Mouse (Mus musculus) lung, adult 2 months (tissue): Measurements from ENCODE around the gene Tjp2. TPM values are rescaled to one million over a fixed set of nuclear protein-coding genes. Genes with fewer than 3 reads are reported as not detected.
A peak's percentile ranks its signal among the peaks of the same experiment; 100 is the strongest.

Source experiments
- DNase-seq: peaks from one replicate; pipeline ENCODE4 v3.0.0; 2022
- H3K4me1 ChIP-seq: fragments of 200-500 bp; 2 replicates; pipeline ENCODE4 v1.6.1; 2011; ENCODE audit warnings: low read length; ENCODE audit not compliant: control insufficient read depth, insufficient read depth
- H3K4me3 ChIP-seq: fragments of 200-500 bp; replicated peaks from 2 replicates; pipeline ENCODE3; 2011; ENCODE audit warnings: low read depth, mild to moderate bottlenecking, control low read depth, low read length; ENCODE audit errors: extremely low read depth
- CTCF ChIP-seq: fragments of 200-500 bp; IDR thresholded peaks from 2 replicates; pipeline ENCODE4 v1.5.1; 2011; ENCODE audit warnings: mild to moderate bottlenecking, low read length, control low read depth; ENCODE audit not compliant: insufficient read depth
- POLR2A ChIP-seq: fragments of 200-500 bp; IDR thresholded peaks from 2 replicates; pipeline ENCODE4 v1.6.1; 2011; ENCODE audit warnings: low read depth, mild to moderate bottlenecking, control low read depth, low read length, borderline replicate concordance; ENCODE audit errors: extremely low read depth
- WGBS: fragments of 180-500 bp; shearing (Covaris S2); methylation state at CpG from one replicate; pipeline ENCODE4 v1.1.7; 2018; 5-methylcytosine and 5-hydroxymethylcytosine counted together
- polyA plus RNA-seq: library from polyadenylated mRNA; depleted of rRNA; stranded (reverse); fragments of >200 nt; gene quantifications from 2 replicates; pipeline ENCODE4 v1.2.3, GENCODE M21; 2012

Gene Tjp2
- polyA plus RNA-seq, 1 experiment, result 62.3 TPM

GRCm38 (mm10) chr19:24077658-24078057 lies 147.2 kb downstream of the Tjp2 start:
- TF ChIP-seq POLR2A (no peak), CTCF (no peak)
- H3K4me3 ChIP-seq, result no peak overlapping the region
- no peak for DNase-seq
- no peaks in the 10 kb centered on the region for H3K4me1 ChIP-seq
- whole genome bisulfite sequencing, result 88% methylated on average over 3 of the region's 3 CpGs

GRCm38 (mm10) chr19:24076536-24076935 lies 148.3 kb downstream of the Tjp2 start:
- H3K4me3 ChIP-seq, result no peak overlapping the region
- no peaks in the 10 kb centered on the region for H3K4me1 ChIP-seq
- no peak for DNase-seq
- 86% methylated on average over 7 of the region's 7 CpGs for WGBS
- TF ChIP-seq CTCF (no peak), POLR2A (no peak)

GRCm38 (mm10) chr19:24075927-24076326 lies 148.9 kb downstream of the Tjp2 start:
- 76% methylated on average over 8 of the region's 8 CpGs for WGBS
- no peaks in the 10 kb centered on the region for H3K4me1 ChIP-seq
- no peak for DNase-seq
- no peak overlapping the region for H3K4me3 ChIP-seq
- no peak for TF ChIP-seq CTCF
- TF ChIP-seq POLR2A, result no peak

- H3K4me3 ChIP-seq, result no peak overlapping the region
- WGBS, result 81% methylated on average over 4 of the region's 4 CpGs
- TF ChIP-seq CTCF, result no peak
- no peak for TF ChIP-seq POLR2A
- DNase-seq, result no peak
- no peaks in the 10 kb centered on the region for H3K4me1 ChIP-seq
Observed at GRCm38 (mm10) chr19:24073155-24073554, 151.7 kb downstream of the Tjp2 start.

- DNase-seq, result no peak
- TF ChIP-seq CTCF, result no peak
- TF ChIP-seq POLR2A, result no peak
- Histone ChIP-seq H3K4me3 (no peak overlapping the region), H3K4me1 (no peaks in the 10 kb centered on the region)
- WGBS, result 58% methylated on average over 12 of the region's 12 CpGs
Observed at GRCm38 (mm10) chr19:24064348-24064895, 160.4 kb downstream of the Tjp2 start.

- whole genome bisulfite sequencing, result 75% methylated on average over 4 of the region's 4 CpGs
- DNase-seq, result no peak
Observed at GRCm38 (mm10) chr19:24063585-24063984, 161.2 kb downstream of the Tjp2 start.

GRCm38 (mm10) chr19:24058851-24059250 lies 166.0 kb downstream of the Tjp2 start:
- Histone ChIP-seq H3K4me3 (no peak overlapping the region), H3K4me1 (peaks cover 9% of the 10 kb centered on the region; the same call in 1 of the 2 replicates)
- WGBS, result 72% methylated on average over 8 of the region's 8 CpGs
- no peak for DNase-seq
- TF ChIP-seq POLR2A (no peak), CTCF (no peak)

More at GRCm38 (mm10) chr19:24063585-24063984, 161.2 kb downstream of the Tjp2 start:
- TF ChIP-seq POLR2A (no peak), CTCF (no peak)
- Histone ChIP-seq H3K4me1 (no peaks in the 10 kb centered on the region), H3K4me3 (no peak overlapping the region)

- peaks cover 9% of the 10 kb centered on the region; the same call in 1 of the 2 replicates for H3K4me1 ChIP-seq
- TF ChIP-seq POLR2A (no peak), CTCF (no peak)
- H3K4me3 ChIP-seq, result no peak overlapping the region
- 65% methylated on average over 5 of the region's 5 CpGs for WGBS
- no peak for DNase-seq
Observed at GRCm38 (mm10) chr19:24058021-24058420, 166.8 kb downstream of the Tjp2 start.

- 98% methylated on average over 1 of the region's 1 CpGs for WGBS
- 0 out of 2 replicates have a peak, but pooled peaks have one; percentile 1 for TF ChIP-seq CTCF
- TF ChIP-seq POLR2A, result no peak
- Histone ChIP-seq H3K4me1 (peaks cover 9% of the 10 kb centered on the region; the same call in 1 of the 2 replicates), H3K4me3 (no peak overlapping the region)
- DNase-seq, result no peak
Observed at GRCm38 (mm10) chr19:24056880-24057279, 167.9 kb downstream of the Tjp2 start.

GRCm38 (mm10) chr19:24054904-24055303 lies 169.9 kb downstream of the Tjp2 start:
- WGBS, result 16% methylated on average over 2 of the region's 2 CpGs
- H3K4me1 ChIP-seq, result peaks cover 11% of the 10 kb centered on the region; the same call in 1 of the 2 replicates
- no peak overlapping the region for H3K4me3 ChIP-seq
- no peak for DNase-seq
- TF ChIP-seq POLR2A (no peak), CTCF (no peak)
